8 mouse cellular contexts compared by ENCODE assay signal in the genomic region with DNA sequence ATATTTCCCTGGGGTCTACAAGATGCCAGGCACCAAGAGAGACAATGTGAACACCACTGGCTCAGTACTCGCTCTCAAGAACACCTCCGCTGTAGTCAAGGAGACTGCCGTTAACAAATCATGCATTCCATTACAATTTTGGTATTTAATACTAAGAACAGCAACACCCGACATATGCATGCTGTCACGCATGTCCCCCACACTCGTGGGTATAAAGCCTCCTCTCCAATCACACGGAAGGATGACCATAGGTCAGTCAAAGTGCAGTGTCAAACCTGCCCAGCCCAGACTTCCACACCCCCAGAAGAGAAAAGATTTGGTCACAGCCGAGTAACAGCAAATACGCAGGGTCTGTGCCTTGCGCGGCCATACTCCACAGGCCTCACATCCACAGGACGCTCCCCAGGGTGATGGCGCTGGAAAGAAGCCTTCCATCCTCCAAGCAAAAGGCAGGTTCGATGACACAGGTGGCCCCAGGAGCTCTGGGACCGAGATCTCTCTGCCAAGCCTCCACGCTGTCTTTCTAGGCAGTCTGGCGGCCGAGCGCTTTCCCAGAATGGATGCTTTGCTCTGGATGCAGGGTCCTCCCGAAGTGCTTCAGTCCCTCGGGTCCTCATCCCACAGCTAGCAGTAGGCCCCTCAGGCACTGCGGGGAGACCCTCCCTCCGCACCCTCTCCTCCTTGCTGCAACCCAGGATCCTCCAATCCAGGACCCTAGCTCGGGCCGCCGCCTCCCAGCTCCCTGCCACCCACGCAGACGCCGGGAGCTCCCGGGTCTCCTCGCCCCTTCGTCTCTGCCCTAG. TPM values are rescaled to one million over a fixed set of nuclear protein-coding genes. Genes with fewer than 3 reads are reported as not detected.
DNase-seq lines count a peak whose midpoint lies in the region; ATAC-seq and TF ChIP-seq lines count a peak whose summit lies in the region.

No protein-coding gene starts in this region.

- 9% methylated on average over 32 of the region's 32 CpGs for WGBS in kidney, embryonic 15.5 days
- 6% methylated on average over 32 of the region's 32 CpGs for WGBS in hindbrain, embryonic 13.5 days
- WGBS in midbrain, embryonic 10.5 days = 12% methylated on average over 32 of the region's 32 CpGs

- TF ChIP-seq EP300 in CH12.LX (IDR thresholded peaks at IDR 0.05; ENCODE audit: low read length) = no peak

- peak overlapping the region; percentile 63 for H3K4me3 ChIP-seq in kidney, embryonic 15.5 days (replicated peaks)
- H3K4me3 ChIP-seq in CH12.LX (replicated peaks in 1 of 3; ENCODE audit: low read depth in 2 of 3, low read length in 2 of 3, poor library complexity in 1 of 3) = peak overlapping the region; percentile 79 to 95 (median 86)
- H3K4me3 ChIP-seq in hindbrain, embryonic 13.5 days = peak overlapping the region; percentile 67
- peak overlapping the region; percentile 82 for H3K4me3 ChIP-seq in midbrain, embryonic 10.5 days

- TF ChIP-seq POLR2A in CH12.LX (IDR thresholded peaks at IDR 0.05; ENCODE audit: low read depth, low read length) = no peak; the same call in 1 of the 2 replicates

- H3K79me2 ChIP-seq in CH12.LX (replicated peaks; ENCODE audit: control insufficient read depth, extremely low read depth, insufficient read depth, poor library complexity, severe bottlenecking) = no peaks in the 10 kb centered on the region

- in situ Hi-C loops in CH12.LX (cut with MboI; ENCODE audit: low pct_ligation_motif_present, low pct_unique_long_range_greater_than_20kb, low sequenced_read_pairs) = no loop called here

- dilution Hi-C loops in CH12.LX (cut with MboI; ENCODE audit: extremely low pct_ligation_motif_present, extremely low pct_unique_long_range_greater_than_20kb, low sequenced_read_pairs) = no loop called here

- peaks cover 10% of the 10 kb centered on the region for H3K27me3 ChIP-seq in kidney, embryonic 15.5 days
- H3K27me3 ChIP-seq in CH12.LX (replicated peaks) = peaks cover 9% of the 10 kb centered on the region
- H3K27me3 ChIP-seq in hindbrain, embryonic 13.5 days = peaks cover 14% of the 10 kb centered on the region
- H3K27me3 ChIP-seq in midbrain, embryonic 10.5 days (ENCODE audit: low read depth, poor library complexity, severe bottlenecking) = peaks cover 22% of the 10 kb centered on the region

- H3K36me3 ChIP-seq in kidney, embryonic 15.5 days = no peaks in the 10 kb centered on the region
- peaks cover 0 to 27% of the 10 kb centered on the region in 2 experiments for H3K36me3 ChIP-seq in CH12.LX (replicated peaks in 1 of 2; ENCODE audit: control insufficient read depth in 1 of 2, insufficient read depth in 1 of 2, low read length in 1 of 2)
- peaks cover 9% of the 10 kb centered on the region for H3K36me3 ChIP-seq in hindbrain, embryonic 13.5 days
- H3K36me3 ChIP-seq in midbrain, embryonic 10.5 days = 0 out of 2 replicates have a peak, but pooled peaks cover 5% of the 10 kb centered on the region

- H3K27ac ChIP-seq in kidney, embryonic 15.5 days = peak overlapping the region; percentile 57; the same call in 1 of the 2 replicates
- H3K27ac ChIP-seq in CH12.LX (ENCODE audit: insufficient read depth, low read depth) = no peak overlapping the region
- peak overlapping the region; percentile 92 for H3K27ac ChIP-seq in hindbrain, embryonic 13.5 days
- H3K27ac ChIP-seq in midbrain, embryonic 10.5 days (replicated peaks) = peak overlapping the region; percentile 89

- H3K4me2 ChIP-seq in kidney, embryonic 15.5 days = peak overlapping the region; percentile 93
- H3K4me2 ChIP-seq in CH12.LX (ENCODE audit: insufficient read depth, low read depth, poor library complexity, severe bottlenecking) = peak overlapping the region; percentile 48
- H3K4me2 ChIP-seq in hindbrain, embryonic 13.5 days = peak overlapping the region; percentile 86

- peaks cover 17% of the 10 kb centered on the region for H3K4me1 ChIP-seq in kidney, embryonic 15.5 days
- peaks cover 0 to 26% of the 10 kb centered on the region in 2 experiments; a peak in 3 of 4 replicates for H3K4me1 ChIP-seq in CH12.LX (ENCODE audit: control insufficient read depth in 1 of 2, insufficient read depth in 2 of 2)
- peaks cover 32% of the 10 kb centered on the region for H3K4me1 ChIP-seq in hindbrain, embryonic 13.5 days (replicated peaks)
- peaks cover 25% of the 10 kb centered on the region for H3K4me1 ChIP-seq in midbrain, embryonic 10.5 days

- ATAC-seq in kidney, embryonic 15.5 days (replicated peaks; ENCODE audit: low FRiP score) = peak; percentile 20
- peak; percentile 59 for ATAC-seq in hindbrain, embryonic 13.5 days (ENCODE audit: low FRiP score)

- TF ChIP-seq RAD21 in CH12.LX (IDR thresholded peaks at IDR 0.05; ENCODE audit: low read depth, low read length) = no peak

- TF ChIP-seq CTCF in CH12.LX (conservative IDR thresholded peaks at IDR 0.05 in 1 of 2, IDR thresholded peaks at IDR 0.05 in 1 of 2; ENCODE audit: low read depth in 2 of 2, low read length in 2 of 2) = no peak

- DNase-seq in kidney, postnatal 10 days = no peak
- DNase-seq in CH12.LX (ENCODE audit: extremely low read depth) = no peak
- DNase-seq in c-Kit-positive CD71-positive TER-119-positive erythroid progenitor cells, embryonic 14.5 days (ENCODE audit: low spot score) = peak; percentile 9
- DNase-seq in midbrain, embryonic 10.5 days (ENCODE audit: low spot score) = no peak
- DNase-seq in Muller cell, postnatal 12 days (ENCODE audit: inconsistent ontology term) = no peak
- DNase-seq in right cerebral cortex, postnatal 36 days (ENCODE audit: low spot score in 2 of 2) = no peak

- peak overlapping the region; percentile 74 for H3K9ac ChIP-seq in kidney, embryonic 15.5 days
- peak overlapping the region; percentile 64 for H3K9ac ChIP-seq in CH12.LX (ENCODE audit: insufficient read depth, low read depth)
- H3K9ac ChIP-seq in hindbrain, embryonic 13.5 days = peak overlapping the region; percentile 87

- H3K9me3 ChIP-seq in kidney, embryonic 15.5 days (replicated peaks) = no peaks in the 10 kb centered on the region
- H3K9me3 ChIP-seq in CH12.LX (replicated peaks; ENCODE audit: low read length) = no peaks in the 10 kb centered on the region
- H3K9me3 ChIP-seq in hindbrain, embryonic 13.5 days = no peaks in the 10 kb centered on the region
- no peaks in the 10 kb centered on the region for H3K9me3 ChIP-seq in midbrain, embryonic 10.5 days (replicated peaks)

TF ChIP-seq in CH12.LX, 34 proteins besides CTCF, POLR2A, EP300 and RAD21:
- TF ChIP-seq NELFE (IDR thresholded peaks at IDR 0.05; ENCODE audit: low read depth, low read length) (no peak), JUN (IDR thresholded peaks at IDR 0.05; ENCODE audit: insufficient read depth, low read depth, low read length) (no peak), SIN3A (IDR thresholded peaks at IDR 0.05; ENCODE audit: low read length) (peak; percentile 74), MXI1 (IDR thresholded peaks at IDR 0.05; ENCODE audit: low read depth, low read length) (peak; percentile 53; the same call in 1 of the 2 replicates), USF2 (conservative IDR thresholded peaks at IDR 0.05; ENCODE audit: low read depth, low read length) (no peak)
TF ChIP-seq in CH12.LX: peak in this region for 2.

RNA-seq across cellular contexts. Expression of gene Sergef, which starts 0.5 kb away (rescaled TPM):
- 13.9 and 16.4 TPM in 2 replicates for polyA plus RNA-seq in kidney, embryonic 15.5 days (2015; fragmentation: Nextera tagmentation; extraction: Ambion mirVana)
- 13.8 and 14.1 TPM in 2 replicates for total RNA-seq in CH12.LX (2012; rRNA removed)
- 13.0 and 16.3 TPM in 2 replicates for total RNA-seq in CH12.LX (2014; rRNA removed)
- 17.9 and 18.0 TPM in 2 replicates for polyA plus RNA-seq in CH12.LX (2012; ENCODE audit: insufficient read length, low read depth)
- polyA plus RNA-seq in hindbrain, embryonic 13.5 days (2015; fragmentation: Nextera tagmentation; extraction: Ambion mirVana) = 34.5 and 36.8 TPM in 2 replicates
- polyA plus RNA-seq in midbrain, embryonic 10.5 days (2016; fragmentation: Nextera tagmentation; extraction: Ambion mirVana) = 17.6 and 19.6 TPM in 2 replicates

RNA-seq across cellular contexts. Expression of gene Tph1, which starts 33.2 kb away (rescaled TPM):
- polyA plus RNA-seq in kidney, embryonic 15.5 days (2015; fragmentation: Nextera tagmentation; extraction: Ambion mirVana) = 1.7 and 2.0 TPM in 2 replicates
- 0.13 and 0.17 TPM in 2 replicates for total RNA-seq in CH12.LX (2012; rRNA removed)
- not detected in 2 replicates for total RNA-seq in CH12.LX (2014; rRNA removed)
- polyA plus RNA-seq in CH12.LX (2012; ENCODE audit: insufficient read length, low read depth) = 0.22 TPM in 1 of 2 replicates, not detected in the other
- polyA plus RNA-seq in hindbrain, embryonic 13.5 days (2015; fragmentation: Nextera tagmentation; extraction: Ambion mirVana) = 0.43 and 0.62 TPM in 2 replicates
- polyA plus RNA-seq in midbrain, embryonic 10.5 days (2016; fragmentation: Nextera tagmentation; extraction: Ambion mirVana) = 0.51 and 0.79 TPM in 2 replicates
